Mouse (Mus musculus) gastrocnemius, adult 8-10 months (tissue): Measurements from ENCODE around the gene Elk3. TPM values are rescaled to one million over a fixed set of nuclear protein-coding genes. Genes with fewer than 3 reads are reported as not detected.
A peak's percentile ranks its signal among the peaks of the same experiment; 100 is the strongest.
"Not testable (repeated sequence)": the region's sequence is repeated elsewhere in the genome, so short reads cannot be mapped to it uniquely, and the experiment has no call there.

Experiments used
- DNase-seq, 2 experiments: peaks; one replicate each; pipeline ENCODE4 v3.0.0; 2022; ENCODE audit warnings: low spot score in 2 of 2
- total RNA-seq, 4 experiments: library from RNA; stranded (reverse); gene quantifications; 2 replicates each; pipeline ENCODE4 v1.2.4; 2022

Gene Elk3
- 10 to 100 TPM in 1 of 4 experiments, 1 to 10 TPM in 3; 6.9 to 11.1 (median 8.1) TPM for total RNA-seq

DNA sequence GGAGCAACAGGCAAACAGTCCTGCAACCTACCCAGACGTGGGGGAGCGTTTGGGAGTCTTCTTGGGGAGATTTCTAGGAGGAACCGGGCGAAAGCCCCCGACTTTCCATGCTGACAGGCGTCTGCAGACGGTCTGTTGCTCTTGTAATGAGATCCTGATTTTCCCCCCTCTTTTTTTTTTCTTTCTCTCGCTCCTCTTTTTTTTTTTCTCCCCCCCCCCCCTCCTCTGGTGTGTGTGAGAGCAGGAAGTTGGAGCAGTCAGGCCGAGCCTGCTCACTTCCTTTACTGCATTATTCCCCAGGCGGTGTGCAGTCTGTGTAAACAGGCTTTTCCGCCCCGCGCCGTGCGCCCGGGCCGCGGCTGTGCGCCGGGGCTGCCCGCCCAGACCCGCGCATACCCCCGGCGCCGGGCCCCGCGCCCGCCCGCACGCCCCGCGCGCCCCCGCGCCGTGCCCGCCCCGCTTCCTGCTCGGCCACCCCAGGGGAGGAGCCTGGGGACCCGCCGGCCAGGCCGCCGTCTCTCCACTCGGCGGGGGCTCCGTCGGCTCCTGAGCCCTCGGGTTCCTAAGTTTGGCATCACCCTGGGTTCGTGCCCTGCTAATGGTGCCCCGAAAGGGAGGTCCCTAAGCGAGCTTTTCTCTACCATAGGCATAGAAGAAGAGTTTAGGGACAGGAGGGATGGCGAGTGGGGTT lies at the start of gene Elk3:
Elk3 (minus strand) TSS at position 415 of the 691 bp plus-strand sequence.
- DNase-seq = peak in 1 of 2 experiments; percentile 15

DNA sequence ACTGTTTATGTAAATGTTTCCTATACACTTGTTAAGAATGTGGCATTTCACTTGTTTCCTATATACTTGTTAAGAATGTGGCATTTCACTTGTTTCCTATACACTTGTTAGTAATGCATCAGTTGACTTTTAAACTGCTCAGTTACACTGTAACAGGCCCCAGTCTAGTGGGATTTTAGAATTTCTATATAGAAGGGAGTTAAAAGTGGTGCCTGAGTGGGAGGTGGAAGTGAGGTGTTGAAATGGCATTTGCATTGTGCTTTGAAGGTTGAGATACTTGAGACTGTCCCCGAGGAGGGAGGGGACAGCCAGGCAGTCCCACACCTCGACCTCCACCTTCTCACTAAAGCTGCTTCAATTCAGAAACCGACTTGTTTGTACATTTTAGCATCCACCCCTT lies 49.7 kb upstream of the Elk3 start:
- DNase-seq = no peak

DNA sequence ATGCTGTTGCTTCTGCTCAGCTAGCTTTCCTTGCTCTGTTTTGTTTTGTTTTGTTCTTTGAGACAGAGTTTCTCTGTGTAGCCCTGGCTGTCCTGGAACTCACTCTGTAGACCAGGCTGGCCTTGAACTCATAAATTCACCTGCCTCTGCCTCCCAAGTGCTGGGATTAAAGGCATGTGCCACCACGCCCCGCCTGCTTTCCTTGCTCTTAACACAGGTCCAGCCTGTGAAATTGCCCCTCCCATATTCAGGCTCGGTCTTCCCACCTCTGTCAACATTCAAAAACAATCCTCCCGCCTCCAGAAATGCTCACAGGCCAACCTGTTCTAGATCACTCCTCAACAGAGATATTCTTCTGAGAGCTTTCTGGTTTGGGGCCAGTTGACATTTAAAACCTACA lies 49.3 kb upstream of the Elk3 start:
- not testable (repeated sequence) for DNase-seq

DNA sequence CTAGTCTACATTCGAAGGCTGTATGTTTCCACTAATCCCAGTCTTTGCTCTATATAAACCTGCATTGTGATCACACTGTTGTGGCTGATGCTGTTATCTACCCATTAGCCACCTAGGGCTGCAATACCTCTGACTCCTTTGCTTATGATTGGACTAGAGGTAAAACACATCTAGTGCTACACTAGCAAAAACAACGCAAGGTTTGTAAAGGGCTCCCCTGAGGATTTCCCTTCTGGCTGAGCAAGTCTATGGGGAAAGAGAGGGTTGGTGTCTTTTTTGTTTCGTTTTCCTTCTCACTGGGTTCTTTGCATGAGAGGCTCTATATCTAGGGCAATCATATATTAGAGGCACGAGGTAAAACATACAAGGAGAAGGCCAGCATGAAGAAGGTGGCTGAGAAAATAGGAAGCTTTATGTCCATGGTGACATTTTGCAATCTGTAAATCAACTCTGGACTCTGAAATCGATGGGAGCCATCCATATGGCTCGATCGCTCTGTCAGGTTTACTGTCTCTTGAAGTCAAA lies 48.5 kb upstream of the Elk3 start:
- DNase-seq = no peak

DNA sequence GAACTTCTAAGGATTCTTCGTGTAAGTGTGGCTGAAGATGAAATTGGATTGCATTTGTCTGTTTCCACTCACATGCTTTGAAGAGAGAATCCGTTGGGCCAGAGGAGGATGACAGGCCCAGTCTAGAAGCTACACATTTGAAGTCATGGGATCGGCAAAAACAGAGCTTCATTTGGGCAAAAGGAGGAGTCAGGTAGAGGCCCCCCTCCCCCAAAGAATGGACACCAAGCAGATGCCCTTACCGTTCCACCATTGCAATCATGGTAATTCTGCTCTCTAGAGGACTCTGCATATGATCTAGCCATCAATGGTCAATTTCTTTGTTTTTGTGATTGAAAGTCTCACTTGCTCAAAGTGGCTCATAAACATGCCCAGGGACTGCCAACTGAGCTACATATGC lies 47.9 kb upstream of the Elk3 start:
- no peak for DNase-seq

DNA sequence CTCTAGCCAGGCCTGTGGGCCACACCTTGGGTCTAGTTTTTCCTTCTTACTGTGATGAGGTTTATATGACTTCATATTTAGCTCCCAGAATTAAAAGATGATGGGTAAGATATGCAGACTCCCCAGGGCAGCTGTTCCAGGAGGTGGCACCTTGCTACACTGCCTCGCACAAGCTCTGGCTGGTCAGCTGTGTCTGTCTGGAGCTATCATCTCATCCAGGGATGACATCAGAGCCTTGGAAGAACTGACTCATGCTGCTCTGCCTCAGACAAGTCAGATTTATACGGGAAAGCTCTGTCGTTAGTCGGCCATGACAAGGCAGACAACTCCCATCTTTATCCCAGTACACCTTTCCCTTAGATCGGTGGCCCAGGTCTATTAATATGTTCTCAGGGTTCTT lies 46.2 kb upstream of the Elk3 start:
- DNase-seq = no peak

DNA sequence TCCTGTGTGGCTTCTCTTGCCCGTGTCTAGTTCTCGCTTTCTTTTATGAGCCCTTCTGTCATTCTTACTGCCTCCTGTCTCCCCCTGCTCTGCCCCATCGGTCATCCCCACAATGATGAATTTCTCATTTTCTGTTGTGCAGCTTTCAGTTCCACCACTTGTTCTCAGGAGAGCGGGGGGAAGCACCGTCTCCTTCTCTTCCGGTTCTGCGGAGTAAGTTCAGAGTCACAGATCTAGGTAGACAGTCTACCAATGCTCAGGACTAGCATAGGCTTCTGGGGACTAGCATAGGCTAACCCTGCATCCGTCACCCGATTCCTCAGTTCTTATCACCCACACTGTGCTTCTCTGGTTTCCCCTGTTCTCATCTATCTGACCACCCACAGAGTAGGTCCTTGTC lies 45.2 kb upstream of the Elk3 start:
- no peak for DNase-seq

DNA sequence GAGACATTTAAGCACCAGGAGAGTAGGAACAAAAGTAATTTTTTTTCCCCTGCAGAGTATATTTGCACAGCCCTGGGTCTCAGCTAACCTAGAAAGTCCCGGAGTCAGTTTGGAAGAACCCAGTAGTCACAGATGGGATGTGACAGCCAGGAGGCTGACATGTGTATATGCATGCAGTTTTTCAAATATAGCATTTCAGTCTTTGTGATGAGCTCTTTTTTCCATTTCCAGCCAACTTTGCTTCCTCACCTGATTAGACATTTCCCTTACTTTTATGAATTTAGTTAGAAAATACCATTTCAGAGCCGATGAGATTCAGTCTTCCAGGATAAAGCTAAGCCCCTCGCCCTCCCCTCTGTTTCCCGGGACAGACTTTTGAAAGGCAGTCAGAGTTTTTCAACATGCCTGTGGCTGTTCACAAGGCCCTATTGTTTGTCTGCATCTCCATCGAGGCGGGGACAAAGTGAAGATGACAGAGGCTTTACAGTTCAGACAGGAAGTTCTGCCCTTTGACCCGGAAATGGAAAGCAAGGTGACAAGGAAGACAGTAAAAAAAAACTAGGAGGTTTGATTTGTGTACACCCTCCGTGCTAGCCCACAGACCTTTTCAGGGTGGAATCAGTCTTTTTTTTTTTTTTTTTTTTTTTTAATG lies 44.5 kb upstream of the Elk3 start:
- DNase-seq = no peak

DNA sequence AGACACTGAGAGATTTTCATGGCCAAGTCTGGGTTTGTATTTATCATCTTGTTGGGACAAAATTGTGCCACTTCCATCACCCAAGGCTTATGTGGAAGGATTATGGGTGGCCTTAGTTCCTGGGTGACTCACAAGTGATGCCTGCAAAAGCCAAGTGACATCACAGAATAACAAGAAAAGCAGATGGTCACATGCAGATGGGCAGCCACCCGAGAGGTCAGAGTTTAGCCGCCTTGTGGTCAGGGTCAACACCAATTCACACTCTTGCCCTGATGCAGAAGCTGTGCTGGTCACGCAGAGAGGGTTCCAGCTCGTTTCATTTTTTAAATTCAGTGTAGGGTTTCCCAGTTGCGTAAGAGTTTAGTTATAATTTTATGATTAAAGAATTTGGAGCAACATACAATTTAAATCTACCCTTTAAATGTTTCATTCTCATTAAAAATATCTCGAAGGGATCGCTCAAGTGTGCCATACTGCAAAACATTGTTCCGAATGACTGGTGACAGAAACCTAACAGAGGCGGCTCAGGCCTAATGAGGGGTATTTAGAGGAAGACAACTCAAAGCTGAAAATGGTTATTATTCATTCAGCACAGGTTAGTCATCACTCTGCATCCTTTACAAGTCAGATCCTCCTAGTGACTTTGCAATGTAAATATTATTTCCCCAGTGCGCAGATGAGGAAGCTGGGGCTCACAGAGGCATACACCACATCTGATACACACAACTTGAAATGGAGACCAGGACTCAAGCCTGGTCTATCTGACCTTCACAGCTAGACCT lies 42.8 kb upstream of the Elk3 start:
- no peak for DNase-seq

DNA sequence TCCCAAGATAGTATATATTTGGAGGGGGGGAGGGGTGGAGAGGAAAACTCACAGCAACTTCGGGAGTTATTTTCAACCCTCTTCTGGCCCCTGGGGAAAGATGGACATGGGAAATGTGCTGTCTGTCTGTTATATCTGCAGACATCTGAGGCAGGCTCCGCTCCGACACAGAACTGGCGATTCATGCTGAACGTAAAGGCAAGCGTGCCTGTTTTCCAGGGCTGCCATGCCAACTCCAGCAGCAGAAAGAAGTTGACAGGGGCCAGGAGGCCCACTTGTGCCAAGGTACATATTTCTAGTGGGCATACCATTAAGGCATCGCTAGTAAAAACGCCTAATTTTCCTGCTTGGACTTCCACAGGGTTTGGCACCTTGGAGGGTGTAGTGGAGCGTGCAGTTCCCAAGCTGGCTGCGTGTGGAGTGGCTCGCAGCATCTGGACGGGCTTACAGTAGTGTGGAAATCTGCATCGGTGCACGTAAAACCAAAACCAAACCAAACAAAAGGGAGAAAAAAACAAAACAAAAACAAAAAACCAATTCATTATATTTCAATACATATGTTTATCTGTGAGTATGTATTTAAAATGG lies 37.1 kb upstream of the Elk3 start:
- DNase-seq = no peak

DNA sequence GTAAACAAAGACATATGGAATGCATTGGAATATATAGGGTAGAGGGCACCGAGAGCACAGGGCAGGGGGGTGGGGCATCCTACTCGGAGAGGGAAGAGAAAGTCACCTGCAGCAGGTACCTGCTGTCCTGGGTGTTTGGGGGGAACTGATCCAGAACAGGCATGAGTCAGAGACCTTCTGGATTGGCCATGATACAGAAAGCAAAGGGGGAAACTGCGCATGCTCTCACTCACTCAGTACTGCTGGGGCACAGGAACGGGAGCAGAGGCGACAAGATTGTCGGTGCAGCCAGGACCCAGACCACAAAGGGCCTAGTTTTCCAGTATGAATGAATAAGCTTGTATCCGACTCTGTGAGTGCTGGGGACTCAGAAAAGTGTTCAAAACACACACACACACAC lies 36.5 kb upstream of the Elk3 start:
- DNase-seq = no peak

DNA sequence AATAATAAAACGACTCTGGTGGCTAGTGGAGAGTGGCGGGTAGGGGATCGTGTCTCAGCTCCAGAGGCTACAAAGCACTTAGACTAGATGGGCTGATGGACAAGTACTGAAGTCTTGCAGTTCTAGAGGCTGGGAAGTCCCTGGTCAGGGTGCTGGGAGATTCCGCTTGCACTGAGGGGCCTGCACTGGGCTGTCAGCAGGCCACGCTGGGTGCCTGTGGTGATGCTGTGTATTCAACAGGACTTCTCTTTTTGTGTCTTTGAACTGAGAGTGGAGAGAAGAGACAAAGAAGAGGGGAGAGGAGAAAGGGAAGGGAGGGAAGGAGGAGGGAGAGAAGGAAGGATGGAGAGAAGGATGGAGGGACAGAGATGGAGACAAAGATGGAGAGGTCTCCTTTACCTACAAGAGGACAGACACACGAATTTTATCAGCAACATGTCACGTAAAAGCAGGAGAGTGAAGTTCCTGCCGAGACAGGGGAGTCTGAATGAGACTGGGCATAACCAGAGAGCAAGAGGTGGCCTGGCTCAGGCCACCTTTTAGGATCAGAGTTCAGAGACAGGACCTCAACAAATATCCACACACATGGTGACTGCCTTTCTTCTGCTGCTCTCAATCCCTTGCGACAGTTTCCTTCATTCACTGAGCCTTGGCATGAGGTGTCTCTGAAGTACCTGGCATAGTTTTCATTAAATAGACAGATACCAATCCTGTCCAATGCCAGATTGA lies 35.4 kb upstream of the Elk3 start:
- DNase-seq = no peak

DNA sequence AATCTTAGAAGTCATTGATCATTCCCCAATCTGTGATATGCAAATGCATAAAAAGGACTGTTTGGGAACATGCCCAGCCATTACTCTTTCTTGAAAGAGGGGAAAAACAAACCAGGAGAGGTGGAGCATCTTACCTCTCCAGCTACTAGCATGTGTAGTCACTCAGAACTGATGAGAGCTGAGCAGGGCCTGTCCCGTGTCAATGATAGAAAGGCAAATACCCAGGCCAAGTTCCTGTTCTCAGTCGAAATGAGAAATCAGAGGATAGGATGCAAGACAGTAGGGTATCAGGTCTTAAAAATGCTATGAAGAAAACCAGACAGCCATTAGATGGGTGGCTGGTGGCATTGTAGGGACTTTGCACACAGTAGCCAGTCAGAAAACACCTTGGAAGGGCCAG lies 34.6 kb upstream of the Elk3 start:
- no peak for DNase-seq

DNA sequence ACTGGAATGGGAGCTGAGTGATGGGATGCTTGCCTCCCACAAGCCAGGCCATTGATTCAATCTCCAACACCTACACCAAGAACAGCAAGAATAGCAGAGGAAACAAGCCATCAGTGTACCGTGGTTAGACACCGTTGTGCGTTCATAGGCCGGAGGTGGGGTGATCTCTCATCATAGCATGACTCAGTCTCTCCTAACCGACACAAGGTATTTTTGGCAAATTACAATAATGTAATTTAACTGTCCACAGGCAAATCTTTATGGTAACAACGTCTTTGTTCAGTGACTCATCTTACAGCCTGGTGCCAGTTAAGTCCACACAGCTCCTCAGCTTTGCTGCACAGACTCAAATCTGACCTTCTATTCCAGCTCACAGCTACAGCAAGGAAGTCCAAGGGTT lies 32.5 kb upstream of the Elk3 start:
- no peak for DNase-seq

DNA sequence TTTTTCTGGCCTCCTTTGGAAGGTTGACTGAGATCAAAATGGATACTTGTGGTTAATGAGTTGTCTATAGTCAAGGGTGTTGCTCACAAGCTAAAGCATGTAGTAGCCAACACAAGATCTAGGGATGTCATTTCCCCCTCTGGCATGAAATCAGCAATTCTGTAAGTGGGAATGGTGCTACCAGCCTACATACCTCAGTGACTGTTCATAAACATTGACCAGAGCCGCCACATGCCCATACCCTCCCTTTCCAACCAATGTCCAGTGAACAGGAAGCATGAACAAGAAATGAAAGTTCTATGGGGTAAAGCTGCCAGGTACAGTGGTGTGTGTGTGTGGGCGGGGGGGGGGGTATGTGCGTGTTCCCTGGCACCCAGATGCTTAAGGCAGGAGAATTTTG lies 32.1 kb upstream of the Elk3 start:
- no peak for DNase-seq

DNA sequence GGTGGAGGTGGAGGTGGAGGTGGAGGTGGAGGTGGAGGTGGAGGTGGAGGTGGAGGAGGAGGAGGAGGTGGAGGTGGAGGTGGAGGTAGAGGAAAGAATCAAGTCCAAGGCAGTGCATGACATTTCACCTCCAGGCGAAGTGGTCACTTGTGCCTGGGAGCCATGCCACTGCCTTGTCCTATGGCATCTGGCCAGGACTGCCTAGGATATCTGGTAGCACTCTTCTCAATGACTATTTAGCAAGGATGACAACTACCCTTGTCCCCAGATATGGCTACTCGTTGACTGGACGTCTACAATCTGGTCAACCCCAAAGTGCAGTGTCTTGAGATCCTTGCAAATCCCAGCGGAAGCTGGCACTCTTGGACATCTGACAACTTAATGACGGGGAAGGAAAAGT lies 27.6 kb upstream of the Elk3 start:
- DNase-seq = peak in 1 of 2 experiments; percentile 11

DNA sequence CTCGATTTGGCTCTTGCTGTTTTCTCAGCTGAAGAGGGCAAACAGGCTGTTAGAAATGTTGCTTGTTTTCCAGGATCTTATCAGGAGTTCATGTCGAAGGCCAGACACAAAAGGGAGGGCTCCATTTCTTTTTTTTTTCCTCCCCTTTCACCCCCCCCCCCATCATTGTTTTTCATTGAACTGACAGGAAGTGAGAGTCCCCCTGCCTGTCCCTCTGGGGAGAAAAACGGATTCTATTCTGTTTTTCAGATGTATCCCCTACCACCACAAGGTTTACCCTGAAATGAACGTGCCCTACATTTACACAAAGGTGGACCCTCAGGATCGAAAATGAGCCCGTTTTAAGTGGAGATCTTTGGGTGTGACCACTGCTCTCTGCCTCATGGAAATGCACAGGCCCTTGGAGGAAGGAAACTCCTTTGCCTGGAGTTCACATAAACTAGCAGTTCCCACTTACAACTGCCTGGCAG lies 25.6 kb upstream of the Elk3 start:
- no peak for DNase-seq

DNA sequence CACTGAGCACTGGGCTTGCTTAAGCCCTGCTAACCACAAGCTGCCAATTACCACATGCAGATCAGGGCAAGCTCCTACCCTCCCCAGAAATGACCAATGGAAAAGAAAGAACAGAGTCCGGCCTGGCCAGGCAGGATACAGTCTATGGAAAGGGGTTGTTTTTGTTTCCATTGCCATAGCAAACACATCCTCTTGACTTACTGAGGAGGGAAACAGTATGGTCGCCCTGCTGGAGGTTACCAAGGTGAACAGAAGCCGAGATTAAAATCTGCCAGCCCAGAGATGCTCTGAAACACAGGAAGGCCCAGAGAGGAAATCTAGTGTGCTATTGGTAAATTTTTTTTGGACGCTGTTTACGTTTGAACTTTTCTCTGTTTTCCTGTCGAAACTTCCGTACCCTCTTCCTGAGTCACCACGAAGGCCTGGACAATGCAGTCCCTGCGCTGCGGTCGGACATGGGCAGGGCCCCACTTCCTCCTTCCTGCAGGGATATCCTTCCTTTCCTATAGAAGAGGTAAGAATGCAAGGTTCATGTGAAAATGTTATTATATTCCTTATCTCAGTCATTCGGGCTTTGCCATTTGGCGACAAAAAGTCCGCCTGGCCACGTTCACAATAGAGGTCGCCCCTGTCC lies 25.0 kb upstream of the Elk3 start:
- DNase-seq = peak in 1 of 2 experiments; percentile 25

DNA sequence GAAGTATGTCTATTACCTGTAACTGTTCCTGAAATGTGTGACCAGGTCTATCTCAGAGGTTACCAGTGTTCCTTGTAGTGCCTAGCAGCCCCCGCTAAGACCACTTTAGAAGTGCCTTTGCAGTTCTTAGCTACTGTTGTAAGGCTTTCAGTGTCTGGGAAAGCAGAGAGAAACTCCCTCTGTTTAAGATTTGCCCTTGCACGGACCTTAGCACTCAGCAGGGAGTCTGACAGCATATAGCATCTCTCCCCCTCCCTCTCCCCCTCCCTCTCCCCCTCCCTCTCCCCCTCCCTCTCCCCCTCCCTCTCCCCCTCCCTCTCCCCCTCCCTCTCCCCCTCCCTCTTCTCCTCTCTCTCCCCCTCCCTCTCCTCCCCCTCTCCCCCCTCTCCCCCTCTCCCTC lies 24.1 kb upstream of the Elk3 start:
- no peak for DNase-seq

DNA sequence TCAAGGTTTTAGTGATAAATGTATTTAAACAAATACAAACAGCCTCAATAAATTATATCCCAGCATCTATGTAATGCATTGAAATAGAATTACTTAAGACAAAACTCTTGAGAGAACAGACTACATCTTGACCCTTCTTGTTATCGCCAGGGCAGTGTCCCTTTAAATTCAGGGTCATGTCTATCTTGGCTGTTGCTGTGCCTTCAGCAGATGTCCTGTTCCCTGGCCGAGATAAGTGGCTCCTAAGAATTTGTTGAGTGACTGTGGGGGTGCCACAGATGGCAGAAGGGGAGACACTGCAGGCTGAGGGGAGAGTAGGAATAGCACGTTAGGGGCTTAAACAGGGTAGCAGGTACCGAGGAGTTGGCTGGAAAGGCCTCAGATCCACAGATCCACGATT lies 22.3 kb upstream of the Elk3 start:
- no peak for DNase-seq
